Mouse (Mus musculus): ENCODE measurements around the gene Lrrc73. TPM values are rescaled to one million over a fixed set of nuclear protein-coding genes. Genes with fewer than 3 reads are reported as not detected.

Gene Lrrc73
- total and polyA plus RNA-seq, 3 experiments: 4.1 to 13.8 (median 5.6) TPM

- DNase-seq: no peak
Observed at GRCm38 (mm10) chr17:46262201-46262694, 8.9 kb downstream of the Lrrc73 start.

- DNase-seq: no peak
Observed at GRCm38 (mm10) chr17:46265502-46265901, 12.2 kb downstream of the Lrrc73 start.

GRCm38 (mm10) chr17:46265918-46266618 is 12.7 kb downstream of the Lrrc73 start:
- peak; percentile 83 for DNase-seq

- DNase-seq: no peak
Observed at GRCm38 (mm10) chr17:46266986-46267385, 13.7 kb downstream of the Lrrc73 start.

GRCm38 (mm10) chr17:46267511-46267910 is 14.2 kb downstream of the Lrrc73 start:
- DNase-seq: no peak

- no peak for DNase-seq
Observed at GRCm38 (mm10) chr17:46268026-46268720, 14.8 kb downstream of the Lrrc73 start.

- no peak for DNase-seq
Observed at GRCm38 (mm10) chr17:46269771-46270534, 16.6 kb downstream of the Lrrc73 start.

- DNase-seq: no peak
Observed at GRCm38 (mm10) chr17:46272058-46272457, 18.7 kb downstream of the Lrrc73 start.

- DNase-seq: peak; percentile 76
Observed at GRCm38 (mm10) chr17:46272675-46273074, 19.3 kb downstream of the Lrrc73 start.

- DNase-seq: no peak
Observed at GRCm38 (mm10) chr17:46273803-46274236, 20.5 kb downstream of the Lrrc73 start.

GRCm38 (mm10) chr17:46274465-46274864 is 21.1 kb downstream of the Lrrc73 start:
- no peak for DNase-seq

GRCm38 (mm10) chr17:46275034-46275433 is 21.7 kb downstream of the Lrrc73 start:
- DNase-seq: no peak

- DNase-seq: no peak
Observed at GRCm38 (mm10) chr17:46275506-46275905, 22.2 kb downstream of the Lrrc73 start.

GRCm38 (mm10) chr17:46277586-46277985 is 24.3 kb downstream of the Lrrc73 start:
- DNase-seq: no peak

GRCm38 (mm10) chr17:46278011-46278765 is 24.9 kb downstream of the Lrrc73 start:
- DNase-seq: peak; percentile 83

GRCm38 (mm10) chr17:46282483-46283123 is 29.3 kb downstream of the Lrrc73 start, which contains the start of gene Tjap1:
Gene Tjap1 (minus strand): TSS chr17:46283026.
- DNase-seq: peak; percentile 94

GRCm38 (mm10) chr17:46283140-46283539 is 29.8 kb downstream of the Lrrc73 start:
- no peak for DNase-seq

GRCm38 (mm10) chr17:46283911-46284310 is 30.6 kb downstream of the Lrrc73 start:
- DNase-seq: no peak

- no peak for DNase-seq
Observed at GRCm38 (mm10) chr17:46284653-46285052, 31.3 kb downstream of the Lrrc73 start.

- DNase-seq: no peak
Observed at GRCm38 (mm10) chr17:46285407-46285806, 32.1 kb downstream of the Lrrc73 start.

- no peak for DNase-seq
Observed at GRCm38 (mm10) chr17:46287678-46288095, 34.4 kb downstream of the Lrrc73 start.

Measured in adrenal gland, adult 2 months (tissue).